Mouse (Mus musculus): ENCODE measurements around the gene Ctnnal1. TPM values are rescaled to one million over a fixed set of nuclear protein-coding genes. Genes with fewer than 3 reads are reported as not detected.

Ctnnal1 gene
- 3.7 and 8.8 TPM in 2 replicates for total RNA-seq (2014; fragmentation: Nextera tagmentation)
- 15.8 and 16.6 TPM in 2 replicates for total RNA-seq (2017)
- polyA plus RNA-seq (2012) = 6.2 and 9.2 TPM in 2 replicates

- Histone ChIP-seq H3K27me3 (ENCODE audit: insufficient read depth, low read length) (no peaks in the 10 kb centered on the region), H3K4me1 (ENCODE audit: insufficient read depth, low read depth, low read length) (peaks cover 38% of the 10 kb centered on the region), H3K36me3 (replicated peaks) (peaks cover 20% of the 10 kb centered on the region), H3K4me3 (ENCODE audit: low read depth, low read length) (peak within 1 kb of the TSS; percentile 78), H3K9me3 (replicated peaks) (no peaks in the 10 kb centered on the region)
- TF ChIP-seq GATA2 (IDR thresholded peaks at IDR 0.05; ENCODE audit: borderline replicate concordance, low read depth, low read length) = no peak
- TF ChIP-seq POLR2AphosphoS5 (IDR thresholded peaks at IDR 0.05; ENCODE audit: insufficient replicate concordance, low read depth, low read length) = no peak
- TF ChIP-seq CTCF (IDR thresholded peaks at IDR 0.05; ENCODE audit: low read depth, low read length) = no peak
- no peak for TF ChIP-seq TAL1 (conservative IDR thresholded peaks at IDR 0.05; ENCODE audit: low read depth, low read length)
- no peak for TF ChIP-seq GATA1 (IDR thresholded peaks at IDR 0.05; ENCODE audit: borderline replicate concordance, low read length)
- ATAC-seq (ENCODE audit: extremely low read depth, insufficient number of reproducible peaks, low FRiP score, poor library complexity, severe bottlenecking) = peak; percentile 79
- DNase-seq (ENCODE audit: low spot score) = peak; percentile 77
Measured at GRCm38 (mm10) chr4:56865003-56865511, at the start of gene Ctnnal1. TSS of gene Ctnnal1 (minus strand) at chr4:56865188.

GRCm38 (mm10) chr4:56914761-56915160 is 49.8 kb upstream of the Ctnnal1 start:
- H3K4me3 ChIP-seq (ENCODE audit: low read depth, low read length) = no peak overlapping the region
- peaks cover 87% of the 10 kb centered on the region for H3K36me3 ChIP-seq (replicated peaks)
- no peaks in the 10 kb centered on the region for H3K4me1 ChIP-seq (ENCODE audit: insufficient read depth, low read depth, low read length)
- H3K27me3 ChIP-seq (ENCODE audit: insufficient read depth, low read length) = no peaks in the 10 kb centered on the region
- ATAC-seq (ENCODE audit: extremely low read depth, insufficient number of reproducible peaks, low FRiP score, poor library complexity, severe bottlenecking) (no peak), DNase-seq (ENCODE audit: low spot score) (no peak)
- no peaks in the 10 kb centered on the region for H3K9me3 ChIP-seq (replicated peaks)
- TF ChIP-seq GATA2 (IDR thresholded peaks at IDR 0.05; ENCODE audit: borderline replicate concordance, low read depth, low read length) (no peak), GATA1 (IDR thresholded peaks at IDR 0.05; ENCODE audit: borderline replicate concordance, low read length) (no peak), POLR2AphosphoS5 (IDR thresholded peaks at IDR 0.05; ENCODE audit: insufficient replicate concordance, low read depth, low read length) (no peak), TAL1 (conservative IDR thresholded peaks at IDR 0.05; ENCODE audit: low read depth, low read length) (no peak), CTCF (IDR thresholded peaks at IDR 0.05; ENCODE audit: low read depth, low read length) (no peak)

- no peaks in the 10 kb centered on the region for H3K9me3 ChIP-seq (replicated peaks)
- no peak overlapping the region for H3K4me3 ChIP-seq (ENCODE audit: low read depth, low read length)
- DNase-seq (ENCODE audit: low spot score) (no peak), ATAC-seq (ENCODE audit: extremely low read depth, insufficient number of reproducible peaks, low FRiP score, poor library complexity, severe bottlenecking) (no peak)
- H3K36me3 ChIP-seq (replicated peaks) = peaks cover 88% of the 10 kb centered on the region
- no peaks in the 10 kb centered on the region for H3K4me1 ChIP-seq (ENCODE audit: insufficient read depth, low read depth, low read length)
- TF ChIP-seq POLR2AphosphoS5 (IDR thresholded peaks at IDR 0.05; ENCODE audit: insufficient replicate concordance, low read depth, low read length) (no peak), GATA1 (IDR thresholded peaks at IDR 0.05; ENCODE audit: borderline replicate concordance, low read length) (no peak), TAL1 (conservative IDR thresholded peaks at IDR 0.05; ENCODE audit: low read depth, low read length) (no peak), GATA2 (IDR thresholded peaks at IDR 0.05; ENCODE audit: borderline replicate concordance, low read depth, low read length) (no peak), CTCF (IDR thresholded peaks at IDR 0.05; ENCODE audit: low read depth, low read length) (no peak)
- no peaks in the 10 kb centered on the region for H3K27me3 ChIP-seq (ENCODE audit: insufficient read depth, low read length)
Measured at GRCm38 (mm10) chr4:56914338-56914737, 49.4 kb upstream of the Ctnnal1 start.

DNA sequence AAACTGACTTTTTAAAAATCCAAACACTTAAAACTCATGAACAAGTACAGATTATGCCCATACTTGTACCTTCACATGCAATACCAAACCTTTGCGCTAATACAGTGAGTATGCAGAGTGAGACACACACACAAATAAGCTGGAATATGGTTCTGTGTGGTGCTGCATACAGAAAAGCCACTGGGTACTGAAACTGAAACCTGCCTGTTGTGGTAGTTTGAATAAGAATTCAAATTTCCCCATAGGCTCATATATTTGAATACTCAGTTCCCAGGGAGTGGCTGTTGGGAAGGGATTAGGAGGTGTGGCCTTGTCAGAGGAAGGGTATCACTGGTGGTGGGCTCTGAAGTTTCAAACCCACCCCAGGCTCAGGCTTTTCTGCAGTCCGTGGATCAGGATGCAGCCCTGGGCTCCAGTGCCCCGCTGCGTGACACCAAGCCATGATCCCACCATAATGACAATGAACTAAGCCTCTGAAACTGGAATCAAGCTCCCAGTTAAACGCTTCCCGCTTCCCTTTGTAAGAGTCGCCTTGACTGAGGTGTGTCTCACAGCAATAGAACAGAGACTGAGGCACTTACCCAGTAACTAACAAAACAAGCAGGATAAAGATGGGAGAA is 47.5 kb upstream of the Ctnnal1 start:
- no peak for ATAC-seq (ENCODE audit: extremely low read depth, insufficient number of reproducible peaks, low FRiP score, poor library complexity, severe bottlenecking)
- Histone ChIP-seq H3K36me3 (replicated peaks) (peaks cover 91% of the 10 kb centered on the region), H3K27me3 (ENCODE audit: insufficient read depth, low read length) (no peaks in the 10 kb centered on the region), H3K4me3 (ENCODE audit: low read depth, low read length) (no peak overlapping the region), H3K9me3 (replicated peaks) (no peaks in the 10 kb centered on the region), H3K4me1 (ENCODE audit: insufficient read depth, low read depth, low read length) (no peaks in the 10 kb centered on the region)
- no peak for DNase-seq (ENCODE audit: low spot score)
- TF ChIP-seq GATA2 (IDR thresholded peaks at IDR 0.05; ENCODE audit: borderline replicate concordance, low read depth, low read length) (no peak), POLR2AphosphoS5 (IDR thresholded peaks at IDR 0.05; ENCODE audit: insufficient replicate concordance, low read depth, low read length) (no peak), TAL1 (conservative IDR thresholded peaks at IDR 0.05; ENCODE audit: low read depth, low read length) (no peak), CTCF (IDR thresholded peaks at IDR 0.05; ENCODE audit: low read depth, low read length) (no peak), GATA1 (IDR thresholded peaks at IDR 0.05; ENCODE audit: borderline replicate concordance, low read length) (no peak)

DNA sequence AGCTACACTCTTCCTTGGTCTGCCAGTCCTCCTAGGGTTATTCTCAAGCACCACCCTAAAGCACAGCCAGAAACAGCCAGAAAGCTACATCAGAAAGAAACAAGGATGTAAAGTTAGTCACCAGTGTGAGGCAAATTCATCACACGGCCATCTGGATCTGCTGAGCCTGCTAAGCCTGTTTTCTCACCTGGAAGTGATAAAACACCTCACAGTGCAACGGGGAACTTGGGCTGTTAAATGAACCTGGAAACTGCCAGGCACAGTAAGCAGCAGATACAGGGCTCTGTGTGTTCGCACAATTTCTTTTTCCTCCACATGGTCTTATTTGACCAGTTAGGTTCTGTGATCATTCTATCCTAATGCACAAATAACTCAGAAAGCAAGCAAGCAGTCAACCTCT is 44.6 kb upstream of the Ctnnal1 start:
- Histone ChIP-seq H3K36me3 (replicated peaks) (peaks cover 86% of the 10 kb centered on the region), H3K27me3 (ENCODE audit: insufficient read depth, low read length) (no peaks in the 10 kb centered on the region), H3K9me3 (replicated peaks) (no peaks in the 10 kb centered on the region), H3K4me1 (ENCODE audit: insufficient read depth, low read depth, low read length) (no peaks in the 10 kb centered on the region), H3K4me3 (ENCODE audit: low read depth, low read length) (no peak overlapping the region)
- ATAC-seq (ENCODE audit: extremely low read depth, insufficient number of reproducible peaks, low FRiP score, poor library complexity, severe bottlenecking) = no peak
- TF ChIP-seq CTCF (IDR thresholded peaks at IDR 0.05; ENCODE audit: low read depth, low read length) (no peak), GATA2 (IDR thresholded peaks at IDR 0.05; ENCODE audit: borderline replicate concordance, low read depth, low read length) (no peak), TAL1 (conservative IDR thresholded peaks at IDR 0.05; ENCODE audit: low read depth, low read length) (no peak), GATA1 (IDR thresholded peaks at IDR 0.05; ENCODE audit: borderline replicate concordance, low read length) (no peak), POLR2AphosphoS5 (IDR thresholded peaks at IDR 0.05; ENCODE audit: insufficient replicate concordance, low read depth, low read length) (no peak)
- DNase-seq (ENCODE audit: low spot score) = no peak

GRCm38 (mm10) chr4:56907671-56908070 is 42.7 kb upstream of the Ctnnal1 start:
- DNase-seq (ENCODE audit: low spot score) = no peak
- Histone ChIP-seq H3K27me3 (ENCODE audit: insufficient read depth, low read length) (no peaks in the 10 kb centered on the region), H3K4me3 (ENCODE audit: low read depth, low read length) (no peak overlapping the region), H3K4me1 (ENCODE audit: insufficient read depth, low read depth, low read length) (no peaks in the 10 kb centered on the region), H3K9me3 (replicated peaks) (no peaks in the 10 kb centered on the region), H3K36me3 (replicated peaks) (peaks cover 87% of the 10 kb centered on the region)
- TF ChIP-seq CTCF (IDR thresholded peaks at IDR 0.05; ENCODE audit: low read depth, low read length) (no peak), GATA2 (IDR thresholded peaks at IDR 0.05; ENCODE audit: borderline replicate concordance, low read depth, low read length) (no peak), POLR2AphosphoS5 (IDR thresholded peaks at IDR 0.05; ENCODE audit: insufficient replicate concordance, low read depth, low read length) (no peak), TAL1 (conservative IDR thresholded peaks at IDR 0.05; ENCODE audit: low read depth, low read length) (no peak), GATA1 (IDR thresholded peaks at IDR 0.05; ENCODE audit: borderline replicate concordance, low read length) (no peak)
- no peak for ATAC-seq (ENCODE audit: extremely low read depth, insufficient number of reproducible peaks, low FRiP score, poor library complexity, severe bottlenecking)
